Mouse (Mus musculus): ENCODE measurements at regions not wholly inside any gene's neighbourhood (a gene's known extent, or its start where the extent isn't known, plus 50 kb on each side); places are given as distances from the start of the nearest gene placed in this dataset.

- TF ChIP-seq CTCF (IDR thresholded peaks at IDR 0.05; ENCODE audit: borderline replicate concordance, insufficient read depth, low read length): no peak
- no peak for TF ChIP-seq POLR2A (IDR thresholded peaks at IDR 0.05; ENCODE audit: low read depth, low read length)
These were observed 229.6 kb downstream of the Ttll7 start for GRCm38 (mm10) chr3:147081763-147082162.
